Mouse (Mus musculus) inflammation-experienced regulatory T-cells, adult 6 months (primary cell): ENCODE measurements around the gene Glt28d2. TPM values are rescaled to one million over a fixed set of nuclear protein-coding genes. Genes with fewer than 3 reads are reported as not detected.
"Not testable (repeated sequence)": the region's sequence is repeated elsewhere in the genome, so short reads cannot be mapped to it uniquely, and the experiment has no call there.

ENCODE experiments used
- ATAC-seq: one replicate; pipeline ENCODE4 v1.8.0; 2017
- polyA plus RNA-seq, 3 experiments: library from polyadenylated mRNA; unstranded; fragments of 100-300 nt; shearing (Covaris generic); gene quantifications; one replicate each; pipeline ENCODE4 v1.2.1; 2017

The Glt28d2 gene
- 1 to 10 TPM in 2 of 3 experiments, under 1 TPM in 1; 0.57 to 4.4 (median 3.9) TPM for polyA plus RNA-seq

GRCm38 (mm10) chr3:85887239-85887827, at the start of gene Glt28d2, which contains the start of gene Gm37240:
Gene Glt28d2 (minus strand): TSS chr3:85887516.
Gene Gm37240 (minus strand): TSS chr3:85887518.
- peak; percentile 77 for ATAC-seq

GRCm38 (mm10) chr3:85933586-85933985, 46.3 kb upstream of the Glt28d2 start:
- no peak for ATAC-seq

GRCm38 (mm10) chr3:85931859-85932258, 44.5 kb upstream of the Glt28d2 start:
- ATAC-seq = no peak

- ATAC-seq = no peak
Measured at GRCm38 (mm10) chr3:85930671-85931255, 43.4 kb upstream of the Glt28d2 start.

DNA sequence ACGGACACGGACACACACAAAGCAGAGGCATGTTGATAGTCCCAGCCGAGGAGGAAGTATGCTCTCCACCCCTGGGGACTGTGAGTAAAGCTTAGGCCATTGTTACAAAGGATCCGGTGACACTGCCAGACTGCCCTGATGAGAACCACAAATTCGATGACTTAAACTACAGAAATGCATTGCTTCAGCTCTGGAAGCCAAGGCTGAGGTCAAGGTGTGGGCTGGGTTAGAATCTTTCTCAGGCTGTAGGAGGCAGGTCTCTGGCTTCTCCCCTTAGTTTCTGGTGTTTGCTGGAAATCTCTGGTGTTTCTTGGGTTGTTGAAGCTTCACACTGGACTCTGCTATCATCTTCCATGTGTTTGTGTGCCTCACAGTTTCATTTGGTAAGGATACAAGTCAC, 42.4 kb upstream of the Glt28d2 start:
- no peak for ATAC-seq

DNA sequence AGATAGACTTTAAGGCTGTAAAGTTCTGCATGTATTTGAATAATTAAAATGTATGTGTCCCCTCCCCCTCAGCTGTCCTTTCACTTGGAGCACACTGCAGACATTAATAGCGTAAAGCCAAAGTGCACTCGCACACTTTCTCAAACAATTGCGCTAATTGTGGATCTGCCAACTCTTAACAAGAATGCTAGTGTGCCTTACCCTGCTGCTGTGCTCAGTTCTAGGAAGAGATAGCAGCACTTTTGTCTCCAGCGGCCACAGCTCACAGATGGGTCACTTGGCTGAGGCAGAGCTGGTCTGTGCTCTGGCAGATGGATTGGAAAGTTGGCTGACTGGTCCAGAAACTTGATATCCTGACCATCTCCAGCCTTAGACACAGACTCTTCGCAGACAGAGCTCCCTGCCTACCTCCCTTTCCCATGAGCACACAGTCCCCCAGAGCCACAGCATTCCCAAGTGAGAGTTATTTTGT, 40.9 kb upstream of the Glt28d2 start:
- ATAC-seq = no peak

DNA sequence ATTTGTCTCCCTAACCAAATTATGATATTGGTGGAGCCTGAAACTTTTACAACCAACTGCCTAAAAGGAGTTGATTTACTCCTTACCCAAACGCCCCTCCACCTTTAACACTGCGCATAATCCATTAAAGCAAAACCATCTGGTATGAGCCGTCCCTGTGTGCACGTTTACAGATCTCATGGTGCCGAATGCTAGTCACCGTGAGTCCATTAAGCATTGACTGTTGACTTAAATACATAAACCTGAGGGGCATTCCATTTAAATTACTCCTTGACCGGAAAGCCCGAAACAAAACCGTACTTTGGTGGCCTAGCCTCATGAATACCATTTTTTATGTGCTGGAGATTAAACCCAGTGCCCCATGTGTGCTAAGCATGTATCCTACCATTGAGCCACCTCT, 40.0 kb upstream of the Glt28d2 start:
- no peak for ATAC-seq

- ATAC-seq = peak; percentile 67
Measured at GRCm38 (mm10) chr3:85923954-85924945, 36.9 kb upstream of the Glt28d2 start.

DNA sequence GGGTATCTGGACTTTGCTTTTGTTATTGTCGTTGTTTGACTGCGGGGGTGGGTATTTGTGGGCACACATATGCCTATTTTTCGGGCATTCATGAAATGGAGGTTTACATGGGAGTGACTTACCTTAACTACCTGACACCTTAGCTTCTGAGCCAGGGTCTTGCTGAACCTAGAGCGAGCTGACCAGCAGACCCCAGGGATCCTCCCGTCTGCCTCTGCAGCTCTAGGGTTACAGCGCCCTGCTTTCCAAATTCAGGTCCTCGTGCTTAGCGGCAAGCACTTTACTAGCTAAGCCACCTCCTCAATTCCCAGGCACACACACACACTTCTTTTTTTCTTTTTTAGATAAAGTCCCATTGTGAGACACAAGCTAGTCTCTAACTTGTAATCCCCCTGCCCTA, 36.0 kb upstream of the Glt28d2 start:
- no peak for ATAC-seq

DNA sequence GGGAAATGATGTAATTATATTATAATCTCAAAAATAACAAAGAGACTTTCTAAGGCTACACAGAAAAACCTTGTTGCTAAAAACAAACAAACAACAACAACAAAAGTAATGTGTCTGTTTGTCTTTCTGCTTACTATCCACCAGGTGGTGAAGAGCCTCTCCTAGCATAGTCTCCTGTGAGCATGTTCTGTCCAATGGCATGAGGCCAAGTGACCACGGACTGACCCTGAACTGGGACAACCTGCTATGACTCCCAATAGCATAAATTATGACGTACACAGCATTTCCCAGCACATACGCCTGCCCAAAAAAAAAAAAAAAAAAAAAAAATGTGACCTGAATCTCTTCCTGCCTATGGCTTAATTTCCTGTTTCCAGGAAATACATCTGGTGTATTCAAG, 35.0 kb upstream of the Glt28d2 start:
- no peak for ATAC-seq

DNA sequence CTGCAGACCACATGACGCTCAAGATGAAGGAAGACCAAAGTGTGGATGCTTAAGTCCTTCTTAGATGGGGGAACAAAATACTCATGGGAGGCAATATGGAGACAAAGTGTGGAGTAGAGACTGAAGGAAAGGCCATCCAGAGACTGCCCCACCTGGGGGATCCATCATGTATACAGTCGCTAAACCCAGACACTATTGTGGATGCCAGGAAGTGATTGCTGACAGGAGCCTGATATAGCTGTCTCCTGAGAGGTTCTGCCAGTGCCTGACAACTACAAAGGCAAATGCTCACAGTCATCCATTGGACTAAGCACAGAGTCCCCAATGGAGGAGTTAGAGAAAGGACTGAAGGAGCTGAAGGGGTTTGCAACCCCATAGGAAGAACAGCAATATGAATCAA, 33.4 kb upstream of the Glt28d2 start:
- ATAC-seq = not testable (repeated sequence)

- ATAC-seq = no peak
Measured at GRCm38 (mm10) chr3:85917600-85917999, 30.3 kb upstream of the Glt28d2 start.

- ATAC-seq = no peak
Measured at GRCm38 (mm10) chr3:85914806-85915205, 27.5 kb upstream of the Glt28d2 start.

DNA sequence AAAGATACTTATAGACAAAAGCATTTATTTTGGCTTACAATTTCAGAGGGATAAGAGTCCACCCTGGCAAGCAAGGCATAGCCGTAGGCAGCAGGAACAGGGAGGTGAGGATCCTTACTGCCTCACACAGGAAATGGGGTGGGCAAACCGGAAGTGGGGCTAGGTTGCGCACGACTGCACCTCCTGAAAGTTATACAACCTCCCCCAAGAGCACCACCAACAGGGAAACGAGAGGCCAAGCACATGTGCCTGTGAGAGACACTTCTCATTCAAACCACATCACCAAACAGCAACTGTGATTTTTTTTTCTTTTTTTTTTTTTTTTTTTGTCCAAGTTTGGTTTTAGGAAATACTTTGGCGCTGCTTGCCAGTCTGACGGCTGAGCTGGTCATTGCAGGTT, 19.8 kb upstream of the Glt28d2 start:
- ATAC-seq = no peak

DNA sequence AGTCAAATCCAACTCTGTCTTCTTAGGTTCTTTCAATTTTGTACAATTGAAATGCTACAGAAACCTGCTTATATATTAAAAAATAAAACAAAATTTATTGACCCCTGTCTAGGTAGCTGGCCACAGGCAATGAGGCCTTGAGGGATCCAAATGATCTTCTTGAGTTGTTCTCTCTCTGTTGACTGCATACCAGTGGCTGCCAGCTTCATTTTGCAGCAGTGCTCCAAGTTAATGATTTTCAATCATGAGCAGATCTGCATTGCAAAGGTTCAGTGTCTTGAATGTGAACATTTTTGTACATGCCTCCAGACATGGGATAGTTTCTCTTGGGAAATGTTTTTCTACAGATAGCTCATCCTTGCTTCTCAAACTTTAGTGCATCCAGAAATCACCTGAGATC, 17.1 kb upstream of the Glt28d2 start:
- no peak for ATAC-seq

DNA sequence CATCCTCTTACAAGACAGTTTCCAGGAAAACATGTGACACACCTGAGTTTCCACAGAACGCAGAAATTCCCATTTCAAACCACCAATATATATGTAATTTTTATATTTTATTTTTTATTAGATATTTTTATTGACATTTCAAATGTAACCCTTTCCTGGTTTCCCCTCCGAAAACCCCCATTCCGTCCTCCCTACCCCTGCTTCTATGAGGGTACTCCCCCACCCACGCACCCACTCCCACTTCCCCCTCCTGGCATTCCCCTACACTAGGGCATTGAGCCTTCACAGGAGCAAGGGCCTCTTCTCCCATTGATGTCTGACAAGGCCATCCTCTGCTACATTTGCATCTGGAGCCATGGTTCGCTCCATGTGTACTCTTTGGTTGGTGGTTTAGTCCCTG, 7.7 kb upstream of the Glt28d2 start:
- peak; percentile 12 for ATAC-seq

DNA sequence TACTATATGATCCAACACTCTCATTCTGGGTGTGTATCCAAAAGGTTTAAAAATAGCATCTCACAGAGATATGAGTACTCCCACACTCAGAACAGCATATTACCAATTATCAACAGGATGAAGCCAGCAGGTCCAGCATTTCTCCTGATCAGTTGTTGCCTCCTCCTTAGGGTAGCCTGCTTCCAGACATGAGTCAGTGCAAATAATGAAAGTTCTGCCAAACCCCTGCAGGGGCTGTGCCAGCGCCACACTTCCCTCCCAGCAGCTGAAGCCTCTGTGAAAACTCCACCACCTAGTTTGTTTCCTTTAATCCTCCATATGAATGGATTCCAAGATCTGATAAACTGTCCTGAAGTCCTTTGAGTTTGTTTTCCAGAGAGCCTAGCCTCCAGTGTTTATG, 4.3 kb upstream of the Glt28d2 start:
- no peak for ATAC-seq

GRCm38 (mm10) chr3:85888221-85888671, 930 bp upstream of the Glt28d2 start:
- ATAC-seq = peak; percentile 66

DNA sequence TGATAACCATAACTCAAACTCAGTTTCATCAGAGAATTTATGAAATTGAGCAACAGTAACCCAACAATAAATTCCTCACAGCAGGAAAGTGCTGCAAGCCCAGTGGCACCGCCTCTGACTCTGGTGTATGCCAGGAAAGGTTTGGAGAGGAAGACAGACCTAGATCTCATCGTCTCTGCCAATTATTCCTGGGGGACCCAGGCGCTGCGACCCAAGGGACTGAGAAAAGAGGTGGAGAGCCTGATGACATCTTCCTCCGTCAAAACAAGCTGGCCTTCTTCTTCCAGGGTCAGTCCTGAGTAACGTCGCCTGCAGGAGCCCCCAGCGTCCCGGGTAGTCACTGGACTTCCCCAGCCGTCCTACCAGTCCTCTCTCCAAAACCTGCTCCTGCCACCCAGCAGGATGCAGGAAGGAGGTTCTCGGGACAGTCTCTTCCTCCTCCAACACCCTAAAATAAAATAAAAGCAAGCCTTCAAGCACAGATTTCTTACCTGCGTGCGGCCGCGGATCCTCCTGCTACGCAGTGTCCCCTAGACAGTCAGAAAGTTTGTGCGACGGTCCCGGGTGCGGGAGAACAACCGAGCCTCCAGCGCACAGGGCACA, 579 bp downstream of the Glt28d2 start:
- ATAC-seq = no peak

DNA sequence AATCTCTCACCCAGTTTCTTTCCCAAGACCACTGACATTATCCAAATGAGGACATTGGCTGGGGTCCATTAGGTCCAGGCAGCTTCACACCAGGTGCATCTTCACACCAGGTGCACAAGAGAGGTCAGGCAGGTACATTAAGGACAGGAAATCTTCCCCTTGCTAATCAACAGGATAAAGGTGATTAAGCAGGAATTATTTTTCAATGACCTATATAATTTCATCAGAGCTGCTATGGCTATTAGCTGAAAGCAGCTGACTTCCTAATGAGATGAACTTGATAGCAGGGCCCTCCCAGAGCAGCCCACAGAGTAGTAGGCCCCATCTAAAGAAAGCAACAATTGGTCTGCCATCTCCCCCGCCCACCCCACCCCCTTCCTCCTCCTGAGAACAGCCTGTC, 1.4 kb downstream of the Glt28d2 start:
- ATAC-seq = no peak

GRCm38 (mm10) chr3:85880687-85881086, 6.6 kb downstream of the Glt28d2 start:
- no peak for ATAC-seq

DNA sequence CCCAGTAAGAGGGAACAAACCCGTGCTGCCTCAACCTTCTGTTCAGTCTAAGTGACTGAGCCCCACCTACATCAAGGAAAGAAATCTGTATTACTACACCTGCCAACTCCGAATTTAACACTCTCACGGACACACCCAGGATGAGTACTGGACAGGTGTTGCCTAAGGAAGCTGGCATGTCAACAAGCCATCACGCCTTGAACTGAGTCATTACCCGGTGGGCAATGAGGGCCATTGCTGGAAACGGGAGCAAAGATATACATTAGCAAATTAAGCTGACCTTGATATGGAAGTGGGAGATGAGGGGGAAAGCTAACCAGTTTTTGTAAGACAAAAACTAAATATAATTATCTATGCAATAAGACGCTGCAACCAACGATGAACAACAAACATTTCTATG, 7.2 kb downstream of the Glt28d2 start:
- ATAC-seq = no peak

DNA sequence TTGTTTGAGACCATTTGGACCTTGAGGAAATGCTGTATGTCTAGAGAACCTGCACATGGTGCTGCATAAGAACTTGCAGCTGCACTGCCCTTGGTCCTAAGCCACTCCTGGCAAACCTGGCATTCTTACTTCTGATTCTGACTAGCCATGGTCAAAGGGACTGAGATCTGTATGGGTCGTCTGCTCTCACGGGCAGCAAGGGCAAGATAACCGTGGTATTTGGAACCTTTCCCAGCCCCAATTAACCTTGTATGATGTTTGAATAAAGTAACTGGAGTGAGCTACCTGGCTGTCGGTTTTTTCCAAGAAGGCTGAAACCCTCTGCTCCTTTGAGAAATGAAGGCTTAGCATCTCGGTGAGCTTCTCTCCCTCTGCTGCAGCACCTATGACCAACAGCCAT, 8.4 kb downstream of the Glt28d2 start:
- ATAC-seq = no peak
